Mouse (Mus musculus) inflammation-experienced regulatory T-cells, adult 6 months (primary cell): ENCODE measurements around the gene Ephx4. TPM values are rescaled to one million over a fixed set of nuclear protein-coding genes. Genes with fewer than 3 reads are reported as not detected.
A peak's percentile ranks its signal among the peaks of the same experiment; 100 is the strongest.
"Not testable (repeated sequence)": the region's sequence is repeated elsewhere in the genome, so short reads cannot be mapped to it uniquely, and the experiment has no call there.

Source experiments
- ATAC-seq: one replicate; pipeline ENCODE4 v1.8.0; 2017
- polyA plus RNA-seq, 3 experiments: library from polyadenylated mRNA; unstranded; fragments of 100-300 nt; shearing (Covaris generic); gene quantifications; one replicate each; pipeline ENCODE4 v1.2.1; 2017

Gene Ephx4
- under 1 TPM in 2 of 3 experiments, not detected in 1; 0.78 to 0.87 TPM for polyA plus RNA-seq

- ATAC-seq = peak; percentile 22
Observed at GRCm38 (mm10) chr5:107402436-107402835, at the start of gene Ephx4. Ephx4 (plus strand) TSS chr5:107402736.

- no peak for ATAC-seq
Observed at GRCm38 (mm10) chr5:107353981-107354380, 48.6 kb upstream of the Ephx4 start.

- no peak for ATAC-seq
Observed at GRCm38 (mm10) chr5:107355801-107356200, 46.7 kb upstream of the Ephx4 start.

GRCm38 (mm10) chr5:107357723-107358122, 44.8 kb upstream of the Ephx4 start:
- ATAC-seq = no peak

- peak; percentile 99 for ATAC-seq
Observed at GRCm38 (mm10) chr5:107359395-107360053, 43.0 kb upstream of the Ephx4 start.

GRCm38 (mm10) chr5:107360054-107360730, 42.3 kb upstream of the Ephx4 start:
- ATAC-seq = no peak

- no peak for ATAC-seq
Observed at GRCm38 (mm10) chr5:107370040-107370439, 32.5 kb upstream of the Ephx4 start.

- ATAC-seq = no peak
Observed at GRCm38 (mm10) chr5:107371335-107371734, 31.2 kb upstream of the Ephx4 start.

GRCm38 (mm10) chr5:107373256-107373655, 29.3 kb upstream of the Ephx4 start:
- ATAC-seq = no peak

GRCm38 (mm10) chr5:107386448-107386847, 16.1 kb upstream of the Ephx4 start:
- not testable (repeated sequence) for ATAC-seq

GRCm38 (mm10) chr5:107387788-107388187, 14.7 kb upstream of the Ephx4 start:
- no peak for ATAC-seq

- ATAC-seq = no peak
Observed at GRCm38 (mm10) chr5:107389373-107389772, 13.2 kb upstream of the Ephx4 start.

GRCm38 (mm10) chr5:107394437-107394836, 8.1 kb upstream of the Ephx4 start:
- ATAC-seq = no peak

GRCm38 (mm10) chr5:107403011-107403946, 743 bp downstream of the Ephx4 start:
- peak; percentile 53 for ATAC-seq

GRCm38 (mm10) chr5:107403947-107404684, 1.6 kb downstream of the Ephx4 start:
- ATAC-seq = no peak

- ATAC-seq = no peak
Observed at GRCm38 (mm10) chr5:107405361-107405760, 2.8 kb downstream of the Ephx4 start.

GRCm38 (mm10) chr5:107410305-107410704, 7.8 kb downstream of the Ephx4 start:
- ATAC-seq = no peak

- no peak for ATAC-seq
Observed at GRCm38 (mm10) chr5:107411326-107411725, 8.8 kb downstream of the Ephx4 start.

GRCm38 (mm10) chr5:107412285-107412684, 9.7 kb downstream of the Ephx4 start:
- ATAC-seq = no peak

GRCm38 (mm10) chr5:107415098-107415497, 12.6 kb downstream of the Ephx4 start:
- ATAC-seq = no peak

- no peak for ATAC-seq
Observed at GRCm38 (mm10) chr5:107421676-107422075, 19.1 kb downstream of the Ephx4 start.

- no peak for ATAC-seq
Observed at GRCm38 (mm10) chr5:107431249-107431648, 28.7 kb downstream of the Ephx4 start, which contains the start of gene Lpcat2b. Lpcat2b (plus strand) TSS chr5:107431549.
